Mouse (Mus musculus) midbrain, embryonic 12.5 days (tissue): ENCODE results near the gene Cdk17. TPM values are rescaled to one million over a fixed set of nuclear protein-coding genes. Genes with fewer than 3 reads are reported as not detected.

Source experiments
- ATAC-seq: fragments of 200-750 bp; cut with Nextera tagmentation; 2 replicates; pipeline ENCODE4 v1.8.0; 2017; ENCODE audit warnings: low read depth, moderate TSS enrichment, moderate library complexity; ENCODE audit not compliant: low FRiP score
- H3K27ac ChIP-seq: fragments of 300-500 bp; sonication (generic); replicated peaks from 2 replicates; pipeline ENCODE4 v1.5.1; 2016; ENCODE audit warnings: mild to moderate bottlenecking
- H3K27me3 ChIP-seq: fragments of 300-500 bp; sonication (generic); 2 replicates; pipeline ENCODE4 v1.6.1; 2016; ENCODE audit warnings: mild to moderate bottlenecking
- H3K36me3 ChIP-seq: fragments of 300-500 bp; sonication (generic); 2 replicates; pipeline ENCODE4 v1.6.1; 2016
- H3K4me1 ChIP-seq: fragments of 300-500 bp; sonication (generic); 2 replicates; pipeline ENCODE4 v1.6.1; 2016
- H3K4me2 ChIP-seq: fragments of 300-500 bp; sonication (generic); replicated peaks from 2 replicates; pipeline ENCODE4 v1.6.1; 2016; ENCODE audit warnings: mild to moderate bottlenecking, moderate library complexity
- H3K4me3 ChIP-seq: fragments of 300-500 bp; sonication (generic); 2 replicates; pipeline ENCODE4 v1.5.1; 2016; ENCODE audit warnings: mild to moderate bottlenecking
- H3K9ac ChIP-seq: fragments of 300-500 bp; sonication (generic); replicated peaks from 2 replicates; pipeline ENCODE4 v1.6.1; 2016; ENCODE audit warnings: mild to moderate bottlenecking, moderate library complexity
- H3K9me3 ChIP-seq: fragments of 300-500 bp; sonication (generic); 2 replicates; pipeline ENCODE4 v1.6.1; 2016; ENCODE audit warnings: mild to moderate bottlenecking
- WGBS: fragments of 180-500 bp; shearing (Covaris S2); methylation state at CpG from one replicate; pipeline ENCODE4 v1.1.7; 2016; 5-methylcytosine and 5-hydroxymethylcytosine counted together
- polyA plus RNA-seq: library from polyadenylated mRNA; unstranded; fragments of >200 nt; fragmentation: Nextera tagmentation; extraction: Ambion mirVana; gene quantifications from 2 replicates; pipeline ENCODE4 v1.2.1, GENCODE M21; 2016

Cdk17 gene
- 44.0 and 48.4 TPM in 2 replicates for polyA plus RNA-seq

GRCm38 (mm10) chr10:93160807-93161510 is at the start of gene Cdk17:
Gene Cdk17, plus strand, starts transcription at chr10:93160875.
- Histone ChIP-seq H3K9ac (peak within 1 kb of the TSS; percentile 98), H3K4me3 (peak within 1 kb of the TSS; percentile 97), H3K4me2 (peak within 1 kb of the TSS; percentile 72), H3K36me3 (no peaks in the 10 kb centered on the region), H3K4me1 (peaks cover 28% of the 10 kb centered on the region), H3K27me3 (no peaks in the 10 kb centered on the region), H3K27ac (peak within 1 kb of the TSS; percentile 100), H3K9me3 (no peaks in the 10 kb centered on the region)
- WGBS, result under 1% methylated on average over 88 of the region's 97 CpGs
- peak; percentile 82 for ATAC-seq

GRCm38 (mm10) chr10:93111412-93111811 is 49.3 kb upstream of the Cdk17 start:
- no peaks in the 10 kb centered on the region for H3K36me3 ChIP-seq
- no peaks in the 10 kb centered on the region for H3K4me1 ChIP-seq
- no peak overlapping the region for H3K9ac ChIP-seq
- WGBS, result 82% methylated on average over 8 of the region's 8 CpGs
- no peaks in the 10 kb centered on the region for H3K27me3 ChIP-seq
- no peak overlapping the region for H3K4me2 ChIP-seq
- ATAC-seq, result no peak
- H3K4me3 ChIP-seq, result no peak overlapping the region
- H3K27ac ChIP-seq, result no peak overlapping the region
- H3K9me3 ChIP-seq, result no peaks in the 10 kb centered on the region

- WGBS, result 93% methylated on average over 6 of the region's 6 CpGs
- ATAC-seq, result no peak
- no peak overlapping the region for H3K4me2 ChIP-seq
- no peaks in the 10 kb centered on the region for H3K27me3 ChIP-seq
- H3K4me3 ChIP-seq, result no peak overlapping the region
- H3K9me3 ChIP-seq, result no peaks in the 10 kb centered on the region
- H3K36me3 ChIP-seq, result no peaks in the 10 kb centered on the region
- no peaks in the 10 kb centered on the region for H3K4me1 ChIP-seq
- no peak overlapping the region for H3K9ac ChIP-seq
- H3K27ac ChIP-seq, result no peak overlapping the region
Observed at GRCm38 (mm10) chr10:93112021-93112420, 48.7 kb upstream of the Cdk17 start.

- H3K9me3 ChIP-seq, result no peaks in the 10 kb centered on the region
- 90% methylated on average over 8 of the region's 8 CpGs for WGBS
- H3K27me3 ChIP-seq, result no peaks in the 10 kb centered on the region
- H3K9ac ChIP-seq, result no peak overlapping the region
- H3K36me3 ChIP-seq, result no peaks in the 10 kb centered on the region
- H3K4me1 ChIP-seq, result no peaks in the 10 kb centered on the region
- H3K4me2 ChIP-seq, result no peak overlapping the region
- no peak overlapping the region for H3K27ac ChIP-seq
- H3K4me3 ChIP-seq, result no peak overlapping the region
- no peak for ATAC-seq
Observed at GRCm38 (mm10) chr10:93113968-93114367, 46.7 kb upstream of the Cdk17 start.

- no peaks in the 10 kb centered on the region for H3K4me1 ChIP-seq
- 74% methylated on average over 1 of the region's 1 CpGs for WGBS
- H3K27ac ChIP-seq, result no peak overlapping the region
Observed at GRCm38 (mm10) chr10:93114782-93115181, 45.9 kb upstream of the Cdk17 start.

GRCm38 (mm10) chr10:93115743-93116142 is 44.9 kb upstream of the Cdk17 start:
- no peak overlapping the region for H3K27ac ChIP-seq
- no peaks in the 10 kb centered on the region for H3K4me1 ChIP-seq
- ATAC-seq, result no peak
- no peak overlapping the region for H3K4me3 ChIP-seq
- 100% methylated on average over 1 of the region's 1 CpGs for WGBS
- no peaks in the 10 kb centered on the region for H3K36me3 ChIP-seq
- H3K9me3 ChIP-seq, result no peaks in the 10 kb centered on the region
- H3K27me3 ChIP-seq, result no peaks in the 10 kb centered on the region
- no peak overlapping the region for H3K4me2 ChIP-seq
- no peak overlapping the region for H3K9ac ChIP-seq

More at GRCm38 (mm10) chr10:93114782-93115181, 45.9 kb upstream of the Cdk17 start:
- no peaks in the 10 kb centered on the region for H3K27me3 ChIP-seq
- H3K9ac ChIP-seq, result no peak overlapping the region
- H3K36me3 ChIP-seq, result no peaks in the 10 kb centered on the region
- no peak overlapping the region for H3K4me3 ChIP-seq
- no peaks in the 10 kb centered on the region for H3K9me3 ChIP-seq
- ATAC-seq, result no peak
- H3K4me2 ChIP-seq, result no peak overlapping the region

- Histone ChIP-seq H3K27ac (no peak overlapping the region), H3K27me3 (no peaks in the 10 kb centered on the region), H3K4me3 (no peak overlapping the region), H3K4me2 (no peak overlapping the region), H3K9me3 (no peaks in the 10 kb centered on the region), H3K9ac (no peak overlapping the region), H3K36me3 (no peaks in the 10 kb centered on the region), H3K4me1 (no peaks in the 10 kb centered on the region)
- 87% methylated on average over 3 of the region's 3 CpGs for WGBS
- ATAC-seq, result no peak
Observed at GRCm38 (mm10) chr10:93116636-93117035, 44.0 kb upstream of the Cdk17 start.

GRCm38 (mm10) chr10:93119809-93120208 is 40.9 kb upstream of the Cdk17 start:
- Histone ChIP-seq H3K4me2 (no peak overlapping the region), H3K4me1 (no peaks in the 10 kb centered on the region), H3K4me3 (no peak overlapping the region), H3K27me3 (no peaks in the 10 kb centered on the region), H3K9ac (no peak overlapping the region), H3K36me3 (no peaks in the 10 kb centered on the region), H3K9me3 (no peaks in the 10 kb centered on the region), H3K27ac (no peak overlapping the region)
- WGBS, result 85% methylated on average over 5 of the region's 5 CpGs
- ATAC-seq, result no peak

GRCm38 (mm10) chr10:93121262-93121860 is 39.3 kb upstream of the Cdk17 start:
- Histone ChIP-seq H3K36me3 (no peaks in the 10 kb centered on the region), H3K27me3 (no peaks in the 10 kb centered on the region), H3K9ac (no peak overlapping the region), H3K4me3 (no peak overlapping the region), H3K4me1 (no peaks in the 10 kb centered on the region), H3K27ac (no peak overlapping the region), H3K9me3 (no peaks in the 10 kb centered on the region), H3K4me2 (no peak overlapping the region)
- ATAC-seq, result no peak
- 86% methylated on average over 6 of the region's 6 CpGs for WGBS

- Histone ChIP-seq H3K9me3 (no peaks in the 10 kb centered on the region), H3K4me3 (no peak overlapping the region), H3K27ac (no peak overlapping the region), H3K9ac (no peak overlapping the region), H3K36me3 (no peaks in the 10 kb centered on the region), H3K4me2 (no peak overlapping the region), H3K4me1 (no peaks in the 10 kb centered on the region), H3K27me3 (no peaks in the 10 kb centered on the region)
- no peak for ATAC-seq
- WGBS, result 70% methylated on average over 12 of the region's 12 CpGs
Observed at GRCm38 (mm10) chr10:93122399-93123184, 38.1 kb upstream of the Cdk17 start.

GRCm38 (mm10) chr10:93123310-93123709 is 37.4 kb upstream of the Cdk17 start:
- H3K36me3 ChIP-seq, result no peaks in the 10 kb centered on the region
- no peaks in the 10 kb centered on the region for H3K9me3 ChIP-seq
- H3K4me2 ChIP-seq, result no peak overlapping the region
- H3K4me3 ChIP-seq, result no peak overlapping the region
- H3K9ac ChIP-seq, result no peak overlapping the region
- H3K4me1 ChIP-seq, result no peaks in the 10 kb centered on the region
- no peak for ATAC-seq
- no peak overlapping the region for H3K27ac ChIP-seq
- WGBS, result 78% methylated on average over 4 of the region's 4 CpGs
- H3K27me3 ChIP-seq, result no peaks in the 10 kb centered on the region

GRCm38 (mm10) chr10:93123957-93124613 is 36.6 kb upstream of the Cdk17 start:
- Histone ChIP-seq H3K9ac (no peak overlapping the region), H3K9me3 (no peaks in the 10 kb centered on the region), H3K4me3 (no peak overlapping the region), H3K36me3 (no peaks in the 10 kb centered on the region), H3K4me1 (0 out of 2 replicates have a peak, but pooled peaks cover 4% of the 10 kb centered on the region), H3K27me3 (no peaks in the 10 kb centered on the region), H3K27ac (no peak overlapping the region), H3K4me2 (no peak overlapping the region)
- ATAC-seq, result no peak
- whole genome bisulfite sequencing, result 79% methylated on average over 12 of the region's 12 CpGs
